Mouse (Mus musculus): Measurements from ENCODE around the gene Krtap10-4.

Gene Krtap10-4

GRCm38 (mm10) chr10:77826951-77827350 lies at the start of gene Krtap10-4:
Gene Krtap10-4, minus strand, starts transcription at chr10:77827095.
- DNase-seq: no peak

DNA sequence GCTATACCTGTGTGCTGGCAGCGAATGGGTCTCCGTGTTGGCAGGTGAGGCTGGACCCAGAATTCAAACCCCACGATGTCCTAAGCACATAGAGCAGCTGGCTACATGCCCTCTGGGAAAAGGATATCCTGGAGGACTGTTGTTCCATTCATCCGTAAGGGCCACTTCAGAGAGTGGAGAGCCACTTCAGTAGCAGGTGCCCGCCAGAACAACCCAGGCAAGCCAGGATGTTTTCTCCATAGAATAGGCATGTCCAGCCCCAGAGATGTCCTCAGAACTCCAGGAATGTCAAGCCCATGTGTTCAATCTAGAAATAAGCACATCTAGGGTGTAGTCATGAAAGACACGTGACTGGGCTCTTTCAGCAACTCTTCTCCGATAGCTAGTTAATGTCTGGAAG lies 42.8 kb upstream of the Krtap10-4 start:
- no peak for DNase-seq

GRCm38 (mm10) chr10:77867546-77867945 lies 40.7 kb upstream of the Krtap10-4 start:
- no peak for DNase-seq

DNA sequence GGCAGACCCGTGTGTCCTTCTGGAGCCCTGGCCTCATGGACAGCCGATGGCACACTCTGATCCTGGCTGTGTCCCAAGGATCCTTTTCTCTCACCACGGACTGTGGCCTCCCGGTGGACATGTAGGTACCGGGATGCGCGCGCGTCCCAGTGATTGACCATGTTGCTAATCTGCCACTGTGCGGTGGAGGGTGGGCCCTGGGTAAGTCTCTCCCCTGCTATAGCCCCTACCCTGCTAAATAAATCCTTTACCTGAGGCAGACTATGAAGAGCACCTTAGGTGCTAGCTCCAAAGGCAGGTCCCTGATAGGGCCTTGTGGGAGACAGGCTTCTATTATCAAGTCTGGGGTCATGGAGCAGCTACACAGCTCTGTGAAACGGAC lies 37.9 kb upstream of the Krtap10-4 start:
- no peak for DNase-seq

- peak in 1 of 2 experiments; percentile 10 for DNase-seq
Measured at GRCm38 (mm10) chr10:77864067-77864761, 37.3 kb upstream of the Krtap10-4 start.

- no peak for DNase-seq
Measured at GRCm38 (mm10) chr10:77861675-77862074, 34.8 kb upstream of the Krtap10-4 start, which contains the start of gene Gm3285. Gene Gm3285, plus strand, starts transcription at chr10:77861975.

DNA sequence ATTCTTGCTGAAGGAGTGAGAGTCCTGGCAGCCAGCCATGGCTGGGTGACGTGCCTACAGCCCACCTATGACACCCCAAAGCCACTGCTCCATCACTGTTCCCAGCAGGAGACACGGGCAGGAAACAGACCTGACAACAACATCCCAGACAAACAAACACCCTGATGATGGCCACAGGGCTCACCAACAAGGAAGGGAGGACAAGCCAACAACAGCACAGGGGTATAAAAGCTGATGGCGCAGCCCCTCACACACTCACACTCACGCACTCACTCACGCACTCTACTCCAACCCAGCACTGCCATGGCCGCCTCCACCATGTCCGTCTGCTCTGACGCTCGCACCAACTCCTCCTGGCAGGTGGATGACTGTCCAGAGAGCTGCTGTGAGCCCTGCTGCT lies 25.7 kb upstream of the Krtap10-4 start, which contains the start of gene Gm10318:
Gene Gm10318 (plus strand): TSS at position 301 of the 400 bp plus-strand sequence.
- DNase-seq: no peak

DNA sequence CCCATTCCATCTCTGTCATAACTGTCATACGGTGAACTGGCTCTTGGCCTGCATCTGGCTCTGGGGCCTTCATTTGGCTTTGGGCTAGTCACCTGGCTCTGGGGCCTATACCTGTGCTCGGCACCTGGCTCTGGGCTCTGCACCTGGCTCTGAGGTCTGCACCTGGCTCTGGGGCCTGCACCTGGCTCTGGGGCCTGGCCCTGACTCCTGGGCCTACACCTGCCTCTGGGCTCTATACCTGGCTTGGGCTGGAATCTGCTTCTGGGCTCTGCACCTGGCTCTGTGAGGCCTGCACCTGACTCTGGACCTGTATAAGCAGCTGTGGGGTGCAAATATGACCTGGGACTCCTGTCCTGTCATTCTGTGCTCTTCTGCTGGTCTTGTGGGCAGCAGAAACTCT lies 20.6 kb upstream of the Krtap10-4 start:
- DNase-seq: no peak

- DNase-seq: peak; percentile 19 to 37
Measured at GRCm38 (mm10) chr10:77846961-77847360, 20.1 kb upstream of the Krtap10-4 start.

DNA sequence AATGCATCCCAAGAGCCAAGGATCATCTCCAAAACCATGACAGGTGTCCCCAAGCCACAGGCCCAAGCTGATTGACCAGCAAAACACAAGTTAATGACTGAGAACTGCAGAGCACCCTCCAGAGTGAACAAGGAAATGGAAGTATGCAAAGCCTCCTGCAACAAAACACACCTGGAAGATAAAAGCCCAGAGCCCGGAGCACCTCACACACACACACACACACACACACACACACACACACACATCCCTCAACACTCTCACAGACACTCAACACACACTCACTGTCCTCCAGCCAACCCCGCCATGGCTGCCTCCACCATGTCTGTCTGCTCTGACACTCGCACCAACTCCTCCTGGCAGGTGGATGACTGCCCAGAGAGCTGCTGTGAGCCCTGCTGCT lies 19.6 kb upstream of the Krtap10-4 start, which contains the start of gene Gm36176:
Gene Gm36176 (plus strand): TSS at position 301 of the 400 bp plus-strand sequence.
- no peak for DNase-seq

DNA sequence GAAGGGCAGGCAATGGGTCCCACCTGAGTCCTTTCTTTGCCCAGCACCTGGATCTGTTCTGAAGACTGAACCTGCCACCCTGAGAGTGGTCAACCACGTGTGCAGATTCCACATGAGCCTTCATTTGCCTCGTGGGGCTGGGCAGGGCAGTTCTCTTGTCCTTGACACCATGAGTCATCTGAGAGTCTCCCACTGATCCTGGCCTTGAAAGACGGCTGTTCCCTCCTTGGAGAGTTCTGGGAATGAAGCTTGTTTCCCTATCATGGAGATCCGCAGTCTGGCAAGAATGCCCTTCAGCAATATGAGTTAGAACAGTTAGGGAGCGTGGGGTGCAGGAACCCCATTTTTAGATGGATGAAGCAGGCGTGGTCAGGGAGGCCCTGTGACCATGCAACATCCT lies 12.1 kb upstream of the Krtap10-4 start:
- no peak for DNase-seq

GRCm38 (mm10) chr10:77835647-77836046 lies 8.8 kb upstream of the Krtap10-4 start, which contains the start of gene Krtap10-10:
Gene Krtap10-10, plus strand, starts transcription at chr10:77835947.
- no peak for DNase-seq

GRCm38 (mm10) chr10:77819203-77819602 lies 7.7 kb downstream of the Krtap10-4 start:
- DNase-seq: no peak

DNA sequence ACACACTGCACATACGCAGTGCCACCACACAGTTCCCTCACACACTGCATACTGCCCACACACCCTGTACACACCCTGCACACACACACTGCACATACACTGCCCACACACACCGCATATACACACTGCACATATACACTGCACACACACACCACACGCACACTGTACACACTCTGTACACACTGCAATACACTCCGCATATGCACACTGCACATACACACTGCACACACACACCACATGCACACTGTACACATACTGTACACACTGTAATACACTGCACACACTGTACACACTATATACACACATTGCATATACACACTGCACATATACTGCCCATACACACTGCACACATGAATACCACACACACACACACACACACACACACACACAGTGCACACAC lies 8.4 kb downstream of the Krtap10-4 start:
- no peak for DNase-seq

DNA sequence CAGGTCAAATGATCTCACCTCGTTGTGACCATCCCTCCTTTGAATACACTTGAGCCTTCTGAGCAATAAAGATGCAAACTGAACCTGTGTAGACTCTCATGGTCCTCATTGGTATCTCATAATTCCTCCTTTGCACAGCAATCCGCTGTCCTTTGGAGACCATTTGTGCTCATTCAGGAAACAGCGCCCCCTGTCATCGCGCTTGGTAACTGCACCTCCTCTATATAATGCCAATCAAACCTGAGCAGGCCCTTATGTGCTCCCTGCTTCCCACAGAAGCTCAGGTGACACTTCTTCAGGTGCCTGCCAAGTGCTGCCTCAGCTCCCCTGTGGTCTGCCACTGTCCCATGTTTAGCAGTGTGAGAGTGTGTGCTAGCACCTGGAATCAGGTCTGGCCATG lies 11.4 kb downstream of the Krtap10-4 start:
- no peak for DNase-seq

DNA sequence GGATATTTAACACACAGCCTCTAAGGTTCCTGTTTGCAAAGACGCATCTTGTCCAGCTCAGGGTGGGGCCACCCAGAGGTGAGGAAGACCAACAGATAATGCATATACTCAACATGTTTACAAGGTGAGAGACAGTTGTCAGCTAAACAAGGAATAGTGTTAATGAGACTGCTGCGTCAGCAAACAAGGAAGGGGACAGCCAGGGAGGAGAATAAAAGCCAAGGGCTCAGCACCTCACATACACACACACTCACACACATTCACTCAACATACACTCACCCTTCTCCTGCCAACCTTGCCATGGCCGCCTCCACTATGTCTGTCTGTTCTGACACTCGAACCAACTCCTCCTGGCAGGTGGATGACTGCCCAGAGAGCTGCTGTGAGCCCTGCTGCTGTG lies 12.5 kb downstream of the Krtap10-4 start, which contains the start of gene Gm2696:
Gene Gm2696 (plus strand): TSS at position 301 of the 400 bp plus-strand sequence.
- DNase-seq: no peak

DNA sequence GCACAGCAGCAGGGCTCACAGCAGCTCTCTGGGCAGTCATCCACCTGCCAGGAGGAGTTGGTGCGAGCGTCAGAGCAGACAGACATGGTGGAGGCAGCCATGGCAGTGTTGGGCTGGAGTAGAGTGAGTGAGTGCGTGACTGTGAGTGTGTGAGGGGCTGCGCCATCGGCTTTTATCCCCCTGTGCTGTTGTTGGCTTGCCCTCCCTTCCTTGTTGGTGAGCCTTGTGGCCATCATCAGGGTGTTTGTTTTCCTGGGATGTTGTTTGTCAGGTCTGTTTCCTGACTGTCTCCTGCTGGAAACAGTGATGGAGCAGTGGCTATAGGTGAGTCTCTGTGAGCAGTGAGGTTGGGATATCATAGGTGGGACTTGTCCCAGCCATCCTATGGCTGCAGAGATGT lies 15.2 kb downstream of the Krtap10-4 start, which contains the start of gene Gm9507:
Gene Gm9507 (minus strand): TSS at position 101 of the 400 bp plus-strand sequence.
- no peak for DNase-seq

DNA sequence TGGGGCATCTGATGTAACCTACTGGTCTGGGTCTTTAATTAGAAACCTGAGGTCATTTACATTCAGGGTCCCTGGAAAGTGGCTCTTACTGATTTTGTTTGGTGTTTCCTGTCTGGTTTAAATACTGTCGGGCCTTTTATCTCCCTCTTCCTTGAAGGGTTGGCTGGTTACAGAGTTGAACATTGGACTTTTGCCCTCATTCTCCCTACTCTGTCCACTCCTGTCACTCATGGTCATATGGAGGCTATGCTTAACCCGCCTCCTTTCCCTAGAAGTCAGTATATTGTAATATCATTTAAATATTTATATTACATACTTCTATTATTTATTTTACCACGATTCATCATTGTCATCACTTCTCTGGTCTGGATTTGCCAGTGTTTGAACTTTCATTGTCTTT lies 22.8 kb downstream of the Krtap10-4 start:
- DNase-seq: no peak

DNA sequence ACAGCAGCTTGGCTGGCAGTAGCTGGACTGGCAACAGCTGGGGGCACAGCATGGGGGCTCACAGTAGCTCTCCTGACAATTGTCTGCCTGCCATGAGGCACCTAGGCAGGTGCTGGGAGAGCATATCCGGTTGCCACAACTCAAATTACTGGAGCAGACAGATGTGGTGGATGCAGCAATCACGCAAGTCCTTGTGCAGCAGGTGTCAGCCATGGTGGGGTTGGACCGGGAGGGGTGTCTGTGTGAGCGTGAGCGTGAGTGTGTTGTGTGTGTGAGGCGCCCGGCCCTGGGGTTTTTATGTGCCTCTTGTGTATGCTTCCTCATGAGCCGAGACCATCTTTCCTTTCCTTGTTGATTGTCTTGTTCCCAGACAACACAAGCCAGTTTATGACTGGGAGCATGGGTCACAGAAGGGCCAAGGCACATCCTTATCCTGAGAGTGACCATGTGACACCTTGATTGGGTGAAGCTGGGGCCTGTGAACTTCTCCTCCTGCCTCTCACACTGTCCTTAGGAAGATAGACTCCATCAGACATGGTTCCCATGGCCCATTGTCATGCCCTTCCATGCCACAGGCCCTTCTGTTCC lies 27.9 kb downstream of the Krtap10-4 start, which contains the start of gene Gm19668:
Gene Gm19668 (minus strand): TSS at position 213 of the 588 bp plus-strand sequence.
- DNase-seq: no peak

DNA sequence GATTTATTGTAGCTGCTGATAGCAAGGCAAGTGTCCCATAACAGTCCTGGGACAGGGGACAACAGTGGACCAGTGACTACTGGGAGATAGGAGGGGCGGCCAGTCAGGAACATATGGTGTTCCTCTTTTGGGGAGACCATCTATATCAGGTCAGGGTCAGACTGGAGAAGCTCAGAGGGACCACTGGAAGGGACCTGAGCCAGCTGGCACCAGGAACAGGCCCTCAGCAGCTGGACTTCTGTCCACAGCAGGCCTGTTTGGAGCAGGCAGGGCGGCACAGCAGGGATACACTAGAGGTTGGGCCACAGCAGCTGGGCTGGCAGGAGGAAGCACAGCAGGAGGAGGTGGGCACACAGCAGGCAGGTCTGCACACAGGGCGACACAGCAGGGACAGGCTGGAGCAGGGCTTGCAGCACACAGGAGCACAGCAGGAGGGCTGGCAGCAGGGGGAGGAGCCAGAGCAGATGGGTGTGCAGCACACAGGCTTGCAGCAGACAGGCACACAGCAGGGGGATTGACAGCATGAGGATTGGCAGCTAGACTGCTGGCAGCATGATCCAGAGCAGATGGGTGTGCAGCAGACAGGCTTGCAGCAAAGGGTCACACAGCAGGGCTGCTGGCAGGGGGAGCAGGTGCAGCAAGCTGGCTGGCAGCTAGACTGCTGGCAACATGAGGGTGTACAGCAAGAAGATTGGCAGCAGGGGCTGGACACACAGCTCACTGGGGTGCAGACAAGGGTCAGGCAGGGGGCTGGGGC lies 28.6 kb downstream of the Krtap10-4 start:
- peak in 1 of 2 experiments; percentile 14 for DNase-seq

DNA sequence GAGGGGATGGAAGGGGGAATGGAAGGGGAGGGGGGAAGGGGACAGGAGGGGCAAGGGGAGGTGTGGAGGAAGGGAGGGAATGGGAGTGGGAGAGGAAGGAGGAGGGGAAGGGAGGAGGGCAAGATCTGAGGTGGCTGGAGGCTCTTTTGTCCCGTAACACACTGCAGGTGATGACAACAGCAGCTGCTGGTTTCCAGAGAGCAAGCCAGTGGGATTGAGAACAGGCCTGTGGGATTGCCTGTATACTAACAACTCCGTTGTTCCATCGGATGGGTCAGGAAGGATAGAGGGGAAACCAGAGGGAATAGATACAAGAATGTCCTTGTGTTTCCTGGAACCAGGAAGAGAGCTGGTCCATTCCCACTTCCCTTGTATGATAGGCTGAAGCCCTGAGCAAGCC lies 29.2 kb downstream of the Krtap10-4 start:
- DNase-seq: no peak

- no peak for DNase-seq
Measured at GRCm38 (mm10) chr10:77794976-77795375, 31.9 kb downstream of the Krtap10-4 start, which contains the start of gene Gm9639. Gene Gm9639, minus strand, starts transcription at chr10:77795076.

DNA sequence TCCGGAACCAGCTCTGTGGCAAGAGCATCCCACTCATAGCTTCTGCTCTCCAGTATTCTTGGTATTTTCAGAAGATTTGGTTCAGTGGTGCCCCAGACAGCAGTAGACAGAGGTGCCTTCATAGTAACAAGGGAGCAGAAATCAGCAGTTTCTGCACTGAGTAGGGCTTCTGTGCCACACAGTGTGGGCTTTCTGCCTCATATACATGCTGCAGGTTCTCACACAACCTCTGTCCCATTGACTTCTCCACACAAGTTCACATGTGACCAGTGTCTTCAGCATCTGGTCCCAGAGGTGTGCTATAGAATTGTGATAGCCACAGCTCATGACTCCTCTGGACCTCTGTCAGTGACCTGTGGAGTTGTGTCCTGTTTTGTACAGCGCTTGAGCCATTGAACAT lies 38.3 kb downstream of the Krtap10-4 start:
- DNase-seq: no peak
